Mouse (Mus musculus): ENCODE data around the gene Chsy1. TPM values are rescaled to one million over a fixed set of nuclear protein-coding genes. Genes with fewer than 3 reads are reported as not detected.

Chsy1 gene
- polyA plus RNA-seq, 1 experiment from 2014 or later, result 12.1 TPM

- 73% methylated on average over 10 of the region's 10 CpGs for WGBS
- no peak for ATAC-seq (ENCODE audit: insufficient read depth, low FRiP score)
- Histone ChIP-seq H3K27ac (ENCODE audit: low read length) (no peak overlapping the region), H3K4me2 (ENCODE audit: low read depth, low read length) (no peak overlapping the region), H3K27me3 (ENCODE audit: control insufficient read depth, insufficient read depth, low read length) (no peaks in the 10 kb centered on the region), H3K36me3 (ENCODE audit: control insufficient read depth, insufficient read depth, low read length) (no peaks in the 10 kb centered on the region), H3K4me1 (ENCODE audit: control insufficient read depth, insufficient read depth, low read length) (peaks cover 6% of the 10 kb centered on the region; the same call in 1 of the 2 replicates), H3K9ac (ENCODE audit: low read length) (no peak overlapping the region), H3K9me3 (replicated peaks; ENCODE audit: control insufficient read depth, low read length) (no peaks in the 10 kb centered on the region), H3K4me3 (replicated peaks; ENCODE audit: low read length) (no peak overlapping the region)
Measured at GRCm38 (mm10) chr7:66198416-66198815, 89.1 kb downstream of the Chsy1 start.

DNA sequence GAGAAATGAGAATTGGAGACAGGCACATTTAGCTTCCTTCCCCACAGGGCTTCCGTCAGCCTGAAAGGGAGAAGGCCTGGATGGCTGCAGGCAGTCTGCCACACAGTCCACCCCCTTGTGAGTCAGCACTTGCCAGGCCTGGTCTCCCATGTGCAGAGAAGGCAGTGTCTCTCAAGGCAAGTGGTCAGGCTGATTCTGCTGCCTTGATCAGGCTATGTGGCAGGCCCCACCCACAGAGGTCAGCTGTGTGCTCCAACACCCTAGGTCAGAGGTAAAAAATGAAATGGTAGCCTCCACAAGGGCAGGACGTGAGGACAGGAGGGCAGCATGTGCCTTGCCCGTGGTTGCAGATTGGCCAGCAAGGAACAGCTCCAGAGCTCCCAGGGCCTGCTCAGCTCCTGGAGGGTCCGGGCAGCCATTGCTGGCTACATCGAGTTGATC is 90.1 kb downstream of the Chsy1 start:
- H3K9me3 ChIP-seq (replicated peaks; ENCODE audit: control insufficient read depth, low read length), result no peaks in the 10 kb centered on the region
- no peak overlapping the region for H3K27ac ChIP-seq (ENCODE audit: low read length)
- H3K4me3 ChIP-seq (replicated peaks; ENCODE audit: low read length), result no peak overlapping the region
- H3K27me3 ChIP-seq (ENCODE audit: control insufficient read depth, insufficient read depth, low read length), result no peaks in the 10 kb centered on the region
- H3K36me3 ChIP-seq (ENCODE audit: control insufficient read depth, insufficient read depth, low read length), result no peaks in the 10 kb centered on the region
- no peak overlapping the region for H3K4me2 ChIP-seq (ENCODE audit: low read depth, low read length)
- ATAC-seq (ENCODE audit: insufficient read depth, low FRiP score), result peak; percentile 19; the same call in 1 of the 2 replicates
- 75% methylated on average over 5 of the region's 5 CpGs for WGBS
- H3K4me1 ChIP-seq (ENCODE audit: control insufficient read depth, insufficient read depth, low read length), result peaks cover 6% of the 10 kb centered on the region; the same call in 1 of the 2 replicates
- no peak overlapping the region for H3K9ac ChIP-seq (ENCODE audit: low read length)

GRCm38 (mm10) chr7:66200383-66200782 is 91.1 kb downstream of the Chsy1 start:
- Histone ChIP-seq H3K27me3 (ENCODE audit: control insufficient read depth, insufficient read depth, low read length) (no peaks in the 10 kb centered on the region), H3K4me1 (ENCODE audit: control insufficient read depth, insufficient read depth, low read length) (peaks cover 6% of the 10 kb centered on the region; the same call in 1 of the 2 replicates), H3K36me3 (ENCODE audit: control insufficient read depth, insufficient read depth, low read length) (no peaks in the 10 kb centered on the region), H3K9me3 (replicated peaks; ENCODE audit: control insufficient read depth, low read length) (0 out of 2 replicates have a peak, but pooled peaks cover 4% of the 10 kb centered on the region), H3K4me3 (replicated peaks; ENCODE audit: low read length) (no peak overlapping the region), H3K4me2 (ENCODE audit: low read depth, low read length) (no peak overlapping the region), H3K9ac (ENCODE audit: low read length) (no peak overlapping the region), H3K27ac (ENCODE audit: low read length) (no peak overlapping the region)
- ATAC-seq (ENCODE audit: insufficient read depth, low FRiP score), result no peak
- WGBS, result 67% methylated on average over 3 of the region's 3 CpGs

DNA sequence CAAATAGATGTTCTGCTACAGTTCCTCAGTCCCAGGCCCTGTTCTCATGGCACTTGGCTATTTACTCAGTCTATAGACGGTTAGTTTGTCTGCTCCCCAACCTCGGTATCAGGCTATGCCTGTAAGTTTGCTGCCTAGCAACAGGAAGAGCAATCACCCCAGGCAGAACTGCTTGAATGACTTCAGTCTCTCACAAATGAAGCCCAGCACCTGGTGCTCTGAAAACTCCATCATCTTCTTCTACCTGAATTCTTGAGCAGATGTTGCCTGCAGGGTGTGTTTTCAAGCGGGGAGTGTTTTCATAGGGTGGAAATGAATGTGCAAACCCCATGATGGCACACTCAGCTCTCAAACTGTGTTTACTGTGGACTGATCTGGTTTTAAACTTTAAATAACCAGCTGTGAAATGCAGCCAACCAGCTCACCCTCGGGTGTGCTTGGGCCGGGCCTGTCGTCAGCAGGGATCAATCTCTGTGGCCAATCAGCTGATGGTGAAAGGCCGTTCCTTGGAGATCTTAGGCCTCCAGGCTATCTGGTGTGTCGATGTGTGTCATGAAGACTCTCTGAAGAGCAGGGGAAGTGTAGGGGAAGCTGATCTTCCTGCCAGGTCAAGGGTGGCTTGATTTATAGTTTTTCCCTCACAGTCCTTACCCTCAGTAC is 91.6 kb downstream of the Chsy1 start:
- Histone ChIP-seq H3K4me1 (ENCODE audit: control insufficient read depth, insufficient read depth, low read length) (peaks cover 6% of the 10 kb centered on the region; the same call in 1 of the 2 replicates), H3K4me3 (replicated peaks; ENCODE audit: low read length) (no peak overlapping the region), H3K36me3 (ENCODE audit: control insufficient read depth, insufficient read depth, low read length) (no peaks in the 10 kb centered on the region), H3K9ac (ENCODE audit: low read length) (no peak overlapping the region), H3K27me3 (ENCODE audit: control insufficient read depth, insufficient read depth, low read length) (no peaks in the 10 kb centered on the region), H3K9me3 (replicated peaks; ENCODE audit: control insufficient read depth, low read length) (0 out of 2 replicates have a peak, but pooled peaks cover 4% of the 10 kb centered on the region), H3K27ac (ENCODE audit: low read length) (no peak overlapping the region), H3K4me2 (ENCODE audit: low read depth, low read length) (no peak overlapping the region)
- ATAC-seq (ENCODE audit: insufficient read depth, low FRiP score), result peak; percentile 34; the same call in 1 of the 2 replicates
- 31% methylated on average over 8 of the region's 8 CpGs for WGBS

- H3K9me3 ChIP-seq (replicated peaks; ENCODE audit: control insufficient read depth, low read length), result 0 out of 2 replicates have a peak, but pooled peaks cover 4% of the 10 kb centered on the region
- no peaks in the 10 kb centered on the region for H3K27me3 ChIP-seq (ENCODE audit: control insufficient read depth, insufficient read depth, low read length)
- H3K4me3 ChIP-seq (replicated peaks; ENCODE audit: low read length), result no peak overlapping the region
- WGBS, result 79% methylated on average over 2 of the region's 2 CpGs
- no peak overlapping the region for H3K27ac ChIP-seq (ENCODE audit: low read length)
- no peaks in the 10 kb centered on the region for H3K36me3 ChIP-seq (ENCODE audit: control insufficient read depth, insufficient read depth, low read length)
- no peak overlapping the region for H3K4me2 ChIP-seq (ENCODE audit: low read depth, low read length)
- no peak for ATAC-seq (ENCODE audit: insufficient read depth, low FRiP score)
- peaks cover 5% of the 10 kb centered on the region; the same call in 1 of the 2 replicates for H3K4me1 ChIP-seq (ENCODE audit: control insufficient read depth, insufficient read depth, low read length)
- H3K9ac ChIP-seq (ENCODE audit: low read length), result no peak overlapping the region
Measured at GRCm38 (mm10) chr7:66201657-66202056, 92.3 kb downstream of the Chsy1 start.

GRCm38 (mm10) chr7:66209920-66210319 is 100.6 kb downstream of the Chsy1 start:
- Histone ChIP-seq H3K4me2 (ENCODE audit: low read depth, low read length) (no peak overlapping the region), H3K4me3 (replicated peaks; ENCODE audit: low read length) (no peak overlapping the region), H3K9ac (ENCODE audit: low read length) (no peak overlapping the region), H3K4me1 (ENCODE audit: control insufficient read depth, insufficient read depth, low read length) (no peaks in the 10 kb centered on the region), H3K9me3 (replicated peaks; ENCODE audit: control insufficient read depth, low read length) (0 out of 2 replicates have a peak, but pooled peaks cover 4% of the 10 kb centered on the region), H3K27me3 (ENCODE audit: control insufficient read depth, insufficient read depth, low read length) (no peaks in the 10 kb centered on the region), H3K27ac (ENCODE audit: low read length) (no peak overlapping the region), H3K36me3 (ENCODE audit: control insufficient read depth, insufficient read depth, low read length) (no peaks in the 10 kb centered on the region)
- ATAC-seq (ENCODE audit: insufficient read depth, low FRiP score), result no peak
- WGBS, result 84% methylated on average over 2 of the region's 2 CpGs

GRCm38 (mm10) chr7:66212887-66213286 is 103.6 kb downstream of the Chsy1 start:
- Histone ChIP-seq H3K27me3 (ENCODE audit: control insufficient read depth, insufficient read depth, low read length) (no peaks in the 10 kb centered on the region), H3K4me1 (ENCODE audit: control insufficient read depth, insufficient read depth, low read length) (no peaks in the 10 kb centered on the region), H3K27ac (ENCODE audit: low read length) (no peak overlapping the region), H3K4me2 (ENCODE audit: low read depth, low read length) (no peak overlapping the region), H3K9me3 (replicated peaks; ENCODE audit: control insufficient read depth, low read length) (no peaks in the 10 kb centered on the region), H3K36me3 (ENCODE audit: control insufficient read depth, insufficient read depth, low read length) (no peaks in the 10 kb centered on the region), H3K9ac (ENCODE audit: low read length) (no peak overlapping the region), H3K4me3 (replicated peaks; ENCODE audit: low read length) (no peak overlapping the region)
- ATAC-seq (ENCODE audit: insufficient read depth, low FRiP score), result no peak
- 76% methylated on average over 1 of the region's 1 CpGs for whole genome bisulfite sequencing

- Histone ChIP-seq H3K27ac (ENCODE audit: low read length) (no peak overlapping the region), H3K27me3 (ENCODE audit: control insufficient read depth, insufficient read depth, low read length) (no peaks in the 10 kb centered on the region), H3K4me1 (ENCODE audit: control insufficient read depth, insufficient read depth, low read length) (peaks cover 14% of the 10 kb centered on the region), H3K36me3 (ENCODE audit: control insufficient read depth, insufficient read depth, low read length) (no peaks in the 10 kb centered on the region), H3K4me2 (ENCODE audit: low read depth, low read length) (no peak overlapping the region), H3K9ac (ENCODE audit: low read length) (no peak overlapping the region), H3K4me3 (replicated peaks; ENCODE audit: low read length) (no peak overlapping the region), H3K9me3 (replicated peaks; ENCODE audit: control insufficient read depth, low read length) (no peaks in the 10 kb centered on the region)
- WGBS, result 42% methylated on average over 6 of the region's 6 CpGs
- ATAC-seq (ENCODE audit: insufficient read depth, low FRiP score), result no peak
Measured at GRCm38 (mm10) chr7:66214477-66214876, 105.2 kb downstream of the Chsy1 start.

GRCm38 (mm10) chr7:66215911-66216310 is 106.6 kb downstream of the Chsy1 start:
- H3K4me3 ChIP-seq (replicated peaks; ENCODE audit: low read length), result no peak overlapping the region
- no peaks in the 10 kb centered on the region for H3K27me3 ChIP-seq (ENCODE audit: control insufficient read depth, insufficient read depth, low read length)
- no peak for ATAC-seq (ENCODE audit: insufficient read depth, low FRiP score)
- H3K9ac ChIP-seq (ENCODE audit: low read length), result no peak overlapping the region
- H3K36me3 ChIP-seq (ENCODE audit: control insufficient read depth, insufficient read depth, low read length), result no peaks in the 10 kb centered on the region
- H3K27ac ChIP-seq (ENCODE audit: low read length), result no peak overlapping the region
- H3K4me1 ChIP-seq (ENCODE audit: control insufficient read depth, insufficient read depth, low read length), result peaks cover 14% of the 10 kb centered on the region
- whole genome bisulfite sequencing, result 91% methylated on average over 1 of the region's 1 CpGs
- no peaks in the 10 kb centered on the region for H3K9me3 ChIP-seq (replicated peaks; ENCODE audit: control insufficient read depth, low read length)
- H3K4me2 ChIP-seq (ENCODE audit: low read depth, low read length), result no peak overlapping the region

All from stomach, embryonic 16.5 days (tissue).